Mouse (Mus musculus) left cerebral cortex, adult 18-20 months (tissue): ENCODE data around the gene Adamts4. TPM values are rescaled to one million over a fixed set of nuclear protein-coding genes. Genes with fewer than 3 reads are reported as not detected.
A peak's percentile ranks its signal among the peaks of the same experiment; 100 is the strongest.

Experiments
- DNase-seq, 2 experiments: peaks; one replicate each; pipeline ENCODE4 v3.0.0; 2021 to 2022; ENCODE audit warnings: low spot score in 2 of 2, mixed read lengths in 1 of 2
- total RNA-seq, 2 experiments: library from RNA; stranded (reverse); gene quantifications; 2 replicates each; pipeline ENCODE4 v1.2.3; 2021

Adamts4 gene
- total RNA-seq, 2 experiments from 2014 or later: 5.9 to 8.9 TPM

- DNase-seq: no peak
Observed at GRCm38 (mm10) chr1:171276110-171276748, 26.0 kb downstream of the Adamts4 start.

GRCm38 (mm10) chr1:171277736-171278135, 27.5 kb downstream of the Adamts4 start:
- no peak for DNase-seq

- DNase-seq: no peak
Observed at GRCm38 (mm10) chr1:171278436-171278835, 28.2 kb downstream of the Adamts4 start.

DNA sequence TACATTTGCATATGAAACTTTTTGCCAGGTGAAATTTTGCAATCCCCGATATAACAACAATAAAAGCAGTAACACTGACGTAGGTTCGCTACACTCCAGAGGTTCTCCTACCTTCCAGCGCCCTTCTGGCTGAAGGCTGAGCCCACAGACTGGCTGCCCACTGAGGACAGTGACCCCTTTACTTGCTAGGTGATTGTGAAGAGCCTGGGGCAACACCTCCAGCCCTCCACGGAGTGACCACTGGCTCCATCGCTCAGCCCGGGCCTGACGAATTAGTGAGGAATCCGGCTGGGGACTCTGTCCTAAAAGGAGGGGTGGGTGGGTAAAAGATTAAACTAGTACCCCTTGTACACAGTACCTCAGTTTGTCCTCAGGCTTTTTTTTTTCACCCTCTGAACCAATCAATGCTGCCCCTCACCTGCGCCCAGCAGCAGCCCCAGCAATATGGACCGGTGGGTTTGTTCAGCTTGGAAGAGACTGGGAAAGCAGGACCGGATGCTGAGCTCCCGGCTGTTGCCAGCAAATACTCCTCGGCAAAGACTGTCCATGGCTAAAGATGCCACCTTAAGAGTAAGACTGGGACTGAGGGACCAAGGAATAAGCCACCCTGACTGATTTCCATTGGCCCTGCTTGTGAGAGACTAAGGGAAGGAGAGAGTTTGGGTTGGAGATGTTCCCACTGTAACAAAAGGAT, 28.9 kb downstream of the Adamts4 start:
- DNase-seq: peak in 1 of 2 experiments; percentile 0

- DNase-seq: no peak
Observed at GRCm38 (mm10) chr1:171279721-171280120, 29.5 kb downstream of the Adamts4 start.

- peak; percentile 1 to 8 for DNase-seq
Observed at GRCm38 (mm10) chr1:171280250-171280915, 30.2 kb downstream of the Adamts4 start.

DNA sequence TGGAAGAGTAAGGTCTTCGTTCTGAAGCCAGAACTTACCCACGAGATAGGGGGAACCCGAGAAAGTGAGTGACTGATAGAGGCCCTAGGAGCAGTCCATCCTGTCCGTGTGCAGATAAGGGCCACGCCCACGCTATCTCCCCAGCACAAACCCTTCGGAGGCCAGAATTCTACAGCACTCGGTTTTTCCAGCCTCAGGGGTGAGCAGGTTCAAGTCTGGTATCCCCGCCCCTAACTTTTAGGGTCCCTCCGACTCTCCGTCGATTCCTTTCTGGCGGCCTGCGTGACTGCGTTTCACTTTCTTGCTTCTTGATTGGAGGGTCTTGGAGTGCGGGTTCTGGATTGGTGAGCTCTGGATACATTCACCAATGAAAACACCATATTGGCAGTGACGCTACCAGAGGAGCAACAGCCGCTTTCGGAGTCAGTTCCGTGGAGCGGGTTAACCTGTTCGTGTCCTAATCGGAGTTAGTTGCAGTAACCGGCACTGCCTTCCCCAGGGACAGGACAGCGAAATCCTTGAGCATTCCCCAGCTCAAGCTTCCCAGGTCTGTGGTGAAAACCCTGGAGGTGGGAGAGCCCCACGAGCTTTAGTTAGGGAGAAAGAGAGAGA, 30.8 kb downstream of the Adamts4 start, which contains the start of gene Ppox:
Ppox (minus strand) TSS at position 271 of the 612 bp plus-strand sequence.
- DNase-seq: peak; percentile 88 to 92

- DNase-seq: peak; percentile 77 to 81
Observed at GRCm38 (mm10) chr1:171281528-171281923, 31.3 kb downstream of the Adamts4 start.

GRCm38 (mm10) chr1:171282086-171282805, 32.0 kb downstream of the Adamts4 start:
- DNase-seq: peak in 1 of 2 experiments; percentile 1

DNA sequence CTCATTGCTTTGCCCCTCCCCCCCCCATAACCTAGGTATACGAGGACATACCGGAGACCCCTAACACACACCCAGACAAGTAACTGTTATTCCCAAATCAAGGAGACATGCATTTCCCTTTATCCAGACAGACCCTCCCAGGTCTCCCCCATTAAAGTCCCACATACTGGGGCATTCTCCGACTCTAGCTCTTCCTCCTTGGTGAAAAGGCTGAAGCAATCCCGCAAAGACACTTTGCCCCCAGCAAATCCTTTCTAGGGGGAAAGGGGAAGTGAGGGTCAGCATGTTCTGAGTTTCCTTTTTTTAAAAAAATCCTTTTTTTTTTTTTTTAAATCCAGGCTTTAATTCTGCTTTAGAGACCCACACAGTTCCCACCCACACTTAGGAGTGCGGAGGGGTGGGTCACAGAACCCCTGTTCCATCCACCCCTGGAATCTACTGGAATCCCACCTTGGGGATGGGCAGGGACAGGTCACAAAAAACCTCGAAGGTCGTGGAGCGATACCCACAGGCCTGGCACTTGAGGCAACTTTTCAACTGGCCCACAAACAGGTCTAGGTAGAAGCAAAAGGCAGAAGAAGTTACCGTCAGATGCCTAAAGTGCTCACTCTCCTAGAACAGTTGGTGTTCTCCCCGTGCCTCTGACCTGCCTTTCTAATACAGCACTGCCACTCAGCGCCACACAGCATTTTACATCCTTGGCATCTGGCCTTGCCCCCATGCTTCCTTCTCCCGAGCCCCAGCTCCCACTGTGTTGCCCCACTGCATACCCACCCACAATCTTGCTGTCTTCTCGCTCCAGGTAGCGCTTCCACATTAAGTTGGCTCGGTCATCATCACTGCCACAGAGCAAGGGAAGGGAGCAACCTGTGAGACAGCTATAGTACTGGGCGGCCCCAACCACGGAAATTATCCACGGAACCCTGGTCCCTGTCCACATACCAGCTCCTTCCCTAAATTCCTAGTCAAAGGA, 33.3 kb downstream of the Adamts4 start:
- peak in 1 of 2 experiments; percentile 1 for DNase-seq

GRCm38 (mm10) chr1:171284491-171284890, 34.3 kb downstream of the Adamts4 start:
- peak in 1 of 2 experiments; percentile 2 for DNase-seq

DNA sequence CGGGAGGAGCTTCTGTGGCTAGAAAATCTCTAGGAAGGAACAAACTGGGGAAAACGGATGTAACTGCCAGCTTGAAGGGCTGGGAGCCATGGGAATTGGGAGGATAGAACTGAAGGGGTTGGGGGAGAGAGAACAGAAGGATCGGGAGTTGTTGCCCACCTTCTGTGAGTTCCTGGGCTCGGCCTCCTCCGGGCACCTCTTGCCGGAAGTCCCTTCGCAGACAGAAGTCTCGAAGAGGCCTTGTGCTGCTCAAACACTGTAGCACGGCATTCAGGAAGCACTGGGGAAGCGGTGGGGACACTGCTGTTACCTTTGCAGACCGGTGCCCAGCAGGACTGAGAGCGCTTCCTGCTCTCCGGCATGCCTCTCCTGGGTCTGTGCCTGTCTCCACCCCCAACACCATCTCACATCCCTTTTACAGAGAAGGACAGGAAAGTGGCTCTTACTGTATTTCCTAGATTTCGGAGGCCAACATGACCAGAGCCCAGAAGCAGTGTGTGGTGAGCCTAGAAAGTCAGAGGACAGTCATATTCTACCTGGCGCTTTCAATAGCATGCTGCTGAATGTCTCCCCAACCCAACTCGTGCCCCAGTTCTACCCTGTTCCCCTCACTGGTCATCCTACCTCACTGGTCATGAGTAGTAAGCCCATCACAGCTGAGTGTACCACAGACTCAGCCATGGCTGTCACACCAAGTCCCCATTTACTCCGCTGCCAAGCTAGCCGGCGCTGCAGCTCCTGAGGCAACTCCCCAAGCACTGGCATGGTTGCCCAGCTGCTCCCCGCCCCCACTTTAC, 35.1 kb downstream of the Adamts4 start:
- DNase-seq: no peak

DNA sequence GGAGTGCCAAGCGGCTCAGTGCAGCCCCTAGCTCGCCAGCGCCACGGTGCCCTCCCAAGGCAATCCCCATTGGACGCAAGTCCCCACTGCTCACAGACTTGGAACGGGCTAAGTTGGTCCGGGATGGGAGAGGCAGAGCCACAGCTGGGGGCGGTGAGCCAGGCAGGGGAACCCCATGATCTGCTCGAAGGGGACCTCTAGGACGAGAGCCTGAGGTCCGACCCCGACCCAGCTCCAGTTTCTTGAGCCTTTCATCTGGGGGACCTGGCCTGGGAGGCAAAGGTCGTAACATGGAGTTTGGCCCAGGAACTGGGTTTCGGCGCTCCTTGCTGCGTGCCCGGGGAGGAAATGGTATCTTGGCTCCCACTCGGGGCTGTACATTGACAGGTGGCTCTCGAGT, 36.3 kb downstream of the Adamts4 start:
- DNase-seq: no peak

DNA sequence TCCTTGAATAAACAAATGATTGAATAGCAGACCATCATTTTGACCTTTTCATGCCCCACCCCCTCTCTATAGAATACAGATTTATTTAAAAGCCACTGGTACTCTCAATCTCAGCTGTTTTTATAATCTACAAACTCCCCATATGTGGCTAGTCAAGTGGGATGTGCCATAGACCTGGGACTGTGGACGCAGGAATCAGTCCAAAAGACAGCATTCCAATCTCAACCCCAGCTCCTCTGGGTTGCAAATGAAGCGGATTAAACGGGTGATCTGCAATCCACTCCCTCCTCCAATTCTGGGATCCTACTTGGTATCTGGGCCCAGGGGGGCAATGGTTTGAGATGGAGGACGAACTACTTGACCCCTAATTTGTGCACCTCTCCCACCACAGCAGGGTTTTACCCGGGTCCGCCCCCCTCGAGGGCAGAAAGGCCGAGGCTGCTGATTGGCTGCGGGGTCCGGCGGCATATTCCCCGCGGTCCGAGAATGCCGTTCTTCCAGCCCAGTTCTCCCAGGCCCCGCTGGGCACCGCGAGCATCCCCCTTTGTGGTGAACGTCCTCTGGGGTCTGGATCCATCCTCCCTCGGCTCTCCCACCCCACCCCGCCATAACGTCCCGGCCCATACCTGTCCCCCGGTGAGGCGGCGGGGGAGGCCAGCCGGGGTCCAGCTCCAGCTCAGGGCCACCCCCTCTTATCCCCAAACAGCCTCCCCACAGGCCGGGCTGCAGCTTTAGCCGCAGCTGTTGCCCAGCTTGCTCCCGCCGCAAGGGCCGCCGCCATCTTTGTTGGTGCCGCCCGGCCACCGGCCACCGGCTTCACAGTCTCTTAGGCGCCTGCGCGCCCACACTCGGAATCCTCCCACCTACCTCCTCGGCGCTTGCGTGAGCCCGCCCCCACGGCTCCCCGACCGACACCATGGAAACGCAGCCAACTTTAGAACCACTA, 37.2 kb downstream of the Adamts4 start, which contains the start of gene Usp21:
Usp21 (minus strand) TSS at position 856 of the 946 bp plus-strand sequence.
- DNase-seq: peak; percentile 93 to 95

DNA sequence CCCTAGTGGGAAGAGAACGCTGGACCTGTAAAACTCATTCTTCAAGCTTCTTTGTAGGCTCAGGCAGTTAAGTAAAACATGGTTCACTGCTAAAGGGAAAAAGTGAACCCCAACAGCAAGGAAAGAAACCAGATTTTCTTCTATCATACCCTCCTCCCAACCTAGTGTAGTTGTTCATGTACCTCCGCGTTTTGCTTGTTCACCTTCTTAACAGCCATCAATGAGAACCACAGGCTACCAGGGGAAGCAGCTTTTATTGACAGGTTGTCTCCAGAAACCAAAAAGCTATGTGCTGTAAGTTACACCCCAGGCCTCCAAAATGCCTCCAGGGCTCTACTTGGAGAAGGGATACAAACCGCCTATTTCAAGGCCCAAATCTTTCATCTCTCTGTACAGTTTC, 38.1 kb downstream of the Adamts4 start:
- no peak for DNase-seq

DNA sequence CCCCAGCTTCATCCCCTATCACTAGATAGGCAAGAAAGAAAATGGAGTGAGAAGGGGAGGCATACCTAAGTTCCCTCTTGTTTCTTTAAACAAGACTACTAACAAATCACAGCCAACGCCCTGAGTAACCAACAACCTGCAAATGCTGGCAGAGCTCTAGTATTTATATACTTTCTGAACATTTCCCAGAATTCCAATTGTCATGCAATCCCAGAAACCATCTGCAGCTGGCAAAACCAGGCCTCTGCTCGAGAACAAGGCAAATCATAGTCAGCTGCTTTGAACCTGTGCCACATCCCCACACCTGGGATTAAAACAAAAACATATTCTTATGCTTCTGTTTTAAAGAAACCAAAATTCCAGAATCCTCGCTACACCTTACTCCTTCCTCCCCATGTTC, 43.1 kb downstream of the Adamts4 start:
- DNase-seq: no peak

DNA sequence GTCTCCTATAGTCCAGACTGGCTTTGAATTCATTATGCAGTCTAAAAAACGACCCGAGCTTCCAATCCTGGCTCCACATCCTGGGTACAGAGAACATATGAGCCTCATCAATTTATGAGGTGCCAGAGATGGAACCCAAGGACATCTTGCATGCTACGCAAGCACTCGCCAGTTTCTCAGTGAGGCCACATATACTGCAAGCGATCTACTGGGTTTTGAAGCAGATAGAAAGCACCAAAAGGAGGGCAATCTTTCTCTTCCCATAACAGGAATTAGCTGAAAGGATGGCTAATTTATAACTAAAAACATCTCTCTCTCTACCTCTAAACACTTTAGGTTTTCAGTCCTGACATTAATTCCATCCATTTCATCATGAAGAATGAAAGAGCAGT, 43.7 kb downstream of the Adamts4 start:
- DNase-seq: no peak
